26 mouse cellular contexts compared by ENCODE assay signal in genomic region chr6:6397997-6398396, GRCm38 (mm10).
"Had no signal": no experiment of that assay in that cellular context is flagged by ENCODE, and none has a peak within 500 bp of the region (broad histone marks: within the 10 kb centered on the region; RNA-seq: fewer than 3 reads in every experiment).

No protein-coding gene starts in this region.

- H3K36me3 ChIP-seq: heart, embryonic 13.5 days; heart, embryonic 15.5 days; hindbrain, embryonic 13.5 days; hindbrain, embryonic 15.5 days; intestine, embryonic 15.5 days; limb, embryonic 10.5 days; limb, embryonic 12.5 days; liver, embryonic 13.5 days had no signal

- H3K4me1 ChIP-seq: heart, embryonic 13.5 days; heart, embryonic 15.5 days; hindbrain, embryonic 13.5 days; hindbrain, embryonic 15.5 days; intestine, embryonic 15.5 days; limb, embryonic 10.5 days; limb, embryonic 12.5 days; liver, embryonic 13.5 days had no signal

- ATAC-seq: hindbrain, postnatal 0 days; intestine, embryonic 15.5 days; intestine, postnatal 0 days had no signal

- H3K9me3 ChIP-seq: heart, embryonic 13.5 days; heart, embryonic 15.5 days; hindbrain, embryonic 13.5 days; hindbrain, embryonic 15.5 days; intestine, embryonic 15.5 days; limb, embryonic 10.5 days; limb, embryonic 12.5 days; liver, embryonic 13.5 days had no signal

- H3K27ac ChIP-seq: heart, adult 2 months; heart, embryonic 13.5 days; heart, embryonic 15.5 days; hindbrain, embryonic 13.5 days; hindbrain, embryonic 15.5 days; hindbrain, postnatal 0 days; intestine, embryonic 15.5 days; layer of hippocampus, adult 2 months; left cerebral cortex, adult 2 months; limb, embryonic 10.5 days; limb, embryonic 12.5 days; liver, embryonic 13.5 days had no signal

- H3K27me3 ChIP-seq: heart, embryonic 13.5 days; heart, embryonic 15.5 days; hindbrain, embryonic 13.5 days; hindbrain, embryonic 15.5 days; intestine, embryonic 15.5 days; limb, embryonic 12.5 days; liver, embryonic 13.5 days had no signal

- DNase-seq: gastrocnemius, postnatal 14 days; gastrocnemius, postnatal 36 days; heart, adult 11 months; heart, adult 2 months; heart, postnatal 14 days; heart, postnatal 36 days; kidney, adult 18-20 months; kidney, adult 8-10 months; kidney, postnatal 10 days; kidney, postnatal 25 days; kidney, postnatal 4 days; liver; liver, embryonic 13.5 days had no signal

- H3K4me3 ChIP-seq: heart, adult 2 months; heart, embryonic 13.5 days; heart, embryonic 15.5 days; hindbrain, embryonic 13.5 days; hindbrain, embryonic 15.5 days; intestine, embryonic 15.5 days; layer of hippocampus, adult 2 months; left cerebral cortex, adult 2 months; limb, embryonic 10.5 days; limb, embryonic 12.5 days; liver, embryonic 13.5 days had no signal

- H3K9ac ChIP-seq: heart, embryonic 13.5 days; heart, embryonic 15.5 days; hindbrain, embryonic 13.5 days; hindbrain, embryonic 15.5 days; intestine, embryonic 15.5 days; limb, embryonic 12.5 days; liver, embryonic 13.5 days had no signal

- H3K4me2 ChIP-seq: heart, embryonic 11.5 days; heart, embryonic 13.5 days; heart, embryonic 15.5 days; hindbrain, embryonic 13.5 days; hindbrain, embryonic 15.5 days; intestine, embryonic 15.5 days; limb, embryonic 12.5 days; liver, embryonic 11.5 days; liver, embryonic 13.5 days had no signal
